Mouse (Mus musculus) hindbrain, postnatal 0 days (tissue): Measurements from ENCODE around the gene Atf7ip. TPM values are rescaled to one million over a fixed set of nuclear protein-coding genes. Genes with fewer than 3 reads are reported as not detected.
A peak's percentile ranks its signal among the peaks of the same experiment; 100 is the strongest.

Experiments
- ATAC-seq: fragments of 200-750 bp; cut with Nextera tagmentation; 2 replicates; pipeline ENCODE4 v1.8.0; 2017; ENCODE audit warnings: mild to moderate bottlenecking, moderate TSS enrichment, moderate library complexity
- DNase-seq: peaks from one replicate; pipeline ENCODE4 v3.0.0-alpha.2; 2015; ENCODE audit warnings: low spot score
- H3K27ac ChIP-seq: fragments of 300-500 bp; sonication (generic); 2 replicates; pipeline ENCODE4 v1.5.1; 2014; ENCODE audit warnings: mild to moderate bottlenecking
- H3K27me3 ChIP-seq: fragments of 300-500 bp; sonication (generic); 2 replicates; pipeline ENCODE4 v1.6.1; 2014; ENCODE audit warnings: low read length, mixed read lengths; ENCODE audit not compliant: insufficient read depth
- H3K36me3 ChIP-seq: fragments of 300-500 bp; sonication (generic); 2 replicates; pipeline ENCODE4 v1.6.1; 2014; ENCODE audit warnings: low read length, mixed read lengths; ENCODE audit not compliant: insufficient read depth
- H3K4me1 ChIP-seq: fragments of 300-500 bp; sonication (generic); 2 replicates; pipeline ENCODE4 v1.6.1; 2014; ENCODE audit warnings: antibody characterized with exemption, low read length, mixed read lengths; ENCODE audit not compliant: insufficient read depth
- H3K4me2 ChIP-seq: fragments of 300-500 bp; sonication (generic); 2 replicates; pipeline ENCODE4 v1.6.1; 2014; ENCODE audit warnings: low read depth, mild to moderate bottlenecking, low read length, moderate library complexity, mixed read lengths
- H3K4me3 ChIP-seq: fragments of 300-500 bp; sonication (generic); 2 replicates; pipeline ENCODE4 v1.5.1; 2014; ENCODE audit warnings: low read length
- H3K9ac ChIP-seq: fragments of 300-500 bp; sonication (generic); replicated peaks from 2 replicates; pipeline ENCODE4 v1.6.1; 2014; ENCODE audit warnings: mild to moderate bottlenecking, low read length, moderate library complexity, mixed read lengths
- H3K9me3 ChIP-seq: fragments of 300-500 bp; sonication (generic); 2 replicates; pipeline ENCODE4 v1.6.1; 2016; ENCODE audit warnings: low read length, mixed read lengths
- CTCF ChIP-seq: IDR thresholded peaks from 2 replicates; pipeline ENCODE4 v1.5.1; 2016; ENCODE audit warnings: antibody characterized with exemption, control low read depth, low read depth
- WGBS: fragments of 180-500 bp; shearing (Covaris S2); extraction: QIAGEN DNeasy Blood & Tissue Kit; methylation state at CpG from one replicate; pipeline ENCODE4 v1.1.7; 2014; 5-methylcytosine and 5-hydroxymethylcytosine counted together
- polyA plus RNA-seq: library from polyadenylated mRNA; unstranded; fragments of >200 nt; fragmentation: Nextera tagmentation; extraction: Ambion mirVana; gene quantifications from 2 replicates; pipeline ENCODE4 v1.2.1, GENCODE M21; 2015
- total RNA-seq: library from RNA; depleted of rRNA; stranded (reverse); fragments of >200 nt; gene quantifications from 2 replicates; pipeline ENCODE4 v1.2.3, GENCODE M21; 2014

Atf7ip gene
- total and polyA plus RNA-seq, 2 experiments from 2014 or later: 22.9 to 42.8 TPM

DNA sequence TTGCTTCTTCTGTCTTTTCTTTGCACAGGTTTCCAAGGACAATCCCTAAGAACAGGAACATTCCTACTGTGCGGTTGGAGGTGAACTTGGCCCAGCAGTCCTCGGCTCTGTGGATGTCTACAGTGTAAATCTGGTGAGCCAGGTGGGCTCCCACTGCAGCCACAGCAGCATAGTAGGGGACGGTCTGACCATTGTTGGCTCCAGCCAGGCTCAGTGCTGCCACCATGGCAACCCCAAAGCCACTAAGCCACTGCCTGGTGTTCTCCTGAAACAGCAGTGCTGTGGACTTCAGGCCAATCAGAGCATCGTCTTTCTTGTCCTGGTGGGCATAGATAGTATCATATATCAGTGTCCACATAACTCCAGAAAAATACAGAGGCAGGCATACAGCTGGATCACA, 19.8 kb upstream of the Atf7ip start:
- Histone ChIP-seq H3K36me3 (no peaks in the 10 kb centered on the region), H3K9ac (no peak overlapping the region), H3K27ac (no peak overlapping the region), H3K9me3 (no peaks in the 10 kb centered on the region), H3K4me1 (no peaks in the 10 kb centered on the region), H3K4me3 (no peak overlapping the region), H3K27me3 (no peaks in the 10 kb centered on the region), H3K4me2 (no peak overlapping the region)
- 54% methylated on average over 4 of the region's 4 CpGs for WGBS
- ATAC-seq (no peak), DNase-seq (no peak)
- no peak for TF ChIP-seq CTCF

DNA sequence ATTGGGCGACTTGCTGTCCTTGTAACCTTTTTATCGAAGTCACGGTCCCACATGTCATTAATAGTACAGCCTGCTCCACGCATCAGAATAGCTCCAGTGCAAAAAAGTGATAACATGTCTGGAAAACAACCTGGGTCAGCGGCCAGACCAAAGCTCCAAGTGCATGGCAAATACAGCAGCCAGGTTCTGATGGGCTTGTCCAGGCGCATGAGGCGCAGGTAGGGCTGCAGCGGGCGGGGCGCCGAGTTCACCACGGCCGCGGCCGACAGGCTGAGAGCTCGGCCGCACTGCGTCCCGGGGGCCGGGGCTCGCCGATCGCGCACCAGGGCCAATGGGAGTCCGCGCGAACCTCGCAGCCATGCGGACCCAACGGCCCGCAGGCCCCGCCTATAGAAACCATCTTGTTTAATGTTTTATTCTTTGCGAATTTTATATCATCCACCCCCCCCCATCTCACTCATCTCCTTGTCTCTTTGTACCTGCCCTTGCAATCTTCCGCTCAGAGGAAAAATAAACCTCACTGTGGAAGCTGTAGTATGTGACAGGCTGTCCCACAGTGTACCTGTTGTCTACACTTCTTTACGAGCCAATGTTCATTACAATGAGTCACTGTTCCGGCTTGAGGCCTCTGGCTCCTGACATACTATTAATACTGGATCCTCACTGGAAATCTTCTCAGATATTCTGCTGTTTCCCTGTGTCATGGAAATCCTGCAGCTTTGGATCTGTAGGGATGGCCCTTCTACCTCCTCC, 19.0 kb upstream of the Atf7ip start:
- 52% methylated on average over 36 of the region's 36 CpGs for WGBS
- no peak for TF ChIP-seq CTCF
- DNase-seq: no peak

DNA sequence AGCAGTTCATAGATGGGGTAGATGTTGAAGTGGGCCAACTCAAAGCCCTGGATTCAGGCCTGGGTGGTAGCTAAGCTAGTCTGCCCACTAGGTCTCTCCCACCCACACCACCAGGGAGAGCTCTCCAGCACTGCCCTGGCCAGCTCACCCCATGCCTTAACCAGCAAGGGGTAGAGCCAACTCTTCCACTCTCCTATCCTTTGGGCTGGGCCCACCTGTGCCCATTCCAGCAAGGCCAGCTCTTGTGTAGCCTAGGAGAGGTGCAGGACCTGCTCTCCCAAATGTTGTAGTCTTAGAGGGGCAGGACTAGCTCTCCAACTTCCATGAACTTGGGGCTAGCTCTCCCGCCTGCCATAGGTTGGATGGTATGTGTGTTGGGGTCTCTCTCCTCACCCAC, 18.4 kb upstream of the Atf7ip start:
- Histone ChIP-seq H3K4me1 (no peaks in the 10 kb centered on the region), H3K9ac (no peak overlapping the region), H3K9me3 (no peaks in the 10 kb centered on the region), H3K4me3 (no peak overlapping the region), H3K4me2 (no peak overlapping the region), H3K36me3 (no peaks in the 10 kb centered on the region), H3K27ac (no peak overlapping the region), H3K27me3 (no peaks in the 10 kb centered on the region)
- no peak for TF ChIP-seq CTCF
- WGBS: 96% methylated on average over 1 of the region's 1 CpGs
- ATAC-seq (no peak; the same call in 1 of the 2 replicates), DNase-seq (no peak)

More for the DNA sequence above, 19.0 kb upstream of the Atf7ip start:
- Histone ChIP-seq H3K9ac (0 out of 2 replicates have a peak overlapping the region, but pooled peaks have one; percentile 9), H3K9me3 (no peaks in the 10 kb centered on the region), H3K27me3 (no peaks in the 10 kb centered on the region), H3K4me3 (no peak overlapping the region), H3K4me2 (peak overlapping the region; percentile 26; the same call in 1 of the 2 replicates), H3K36me3 (no peaks in the 10 kb centered on the region), H3K27ac (no peak overlapping the region), H3K4me1 (no peaks in the 10 kb centered on the region)
- 0 out of 2 replicates have a peak, but pooled peaks have one; percentile 27 for ATAC-seq

DNA sequence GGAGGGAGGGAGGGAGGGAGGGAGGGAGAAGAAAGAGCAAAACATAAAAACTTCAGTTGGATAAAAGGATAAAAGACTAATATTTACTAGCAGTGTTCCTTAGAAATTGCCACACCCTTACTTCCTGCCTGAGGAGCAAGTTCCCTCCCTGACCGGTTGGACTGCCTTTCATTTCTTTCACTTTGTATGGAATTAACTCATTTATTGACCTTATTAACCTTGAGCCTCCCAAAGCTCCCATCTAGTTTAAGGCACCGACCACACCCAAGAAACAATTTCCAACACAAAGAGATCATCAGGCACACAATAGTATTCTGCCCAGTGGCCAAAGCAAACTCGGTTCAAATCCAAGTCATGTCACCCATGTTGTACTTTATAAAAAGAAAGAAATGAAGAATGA, 16.1 kb upstream of the Atf7ip start:
- H3K27ac ChIP-seq: no peak overlapping the region
- no peaks in the 10 kb centered on the region for H3K27me3 ChIP-seq
- DNase-seq (no peak), ATAC-seq (no peak)
- WGBS: 85% methylated on average over 3 of the region's 3 CpGs
- H3K4me3 ChIP-seq: no peak overlapping the region
- no peaks in the 10 kb centered on the region for H3K36me3 ChIP-seq
- no peaks in the 10 kb centered on the region for H3K9me3 ChIP-seq
- H3K4me1 ChIP-seq: no peaks in the 10 kb centered on the region
- H3K9ac ChIP-seq: no peak overlapping the region
- no peak for TF ChIP-seq CTCF
- no peak overlapping the region for H3K4me2 ChIP-seq

DNA sequence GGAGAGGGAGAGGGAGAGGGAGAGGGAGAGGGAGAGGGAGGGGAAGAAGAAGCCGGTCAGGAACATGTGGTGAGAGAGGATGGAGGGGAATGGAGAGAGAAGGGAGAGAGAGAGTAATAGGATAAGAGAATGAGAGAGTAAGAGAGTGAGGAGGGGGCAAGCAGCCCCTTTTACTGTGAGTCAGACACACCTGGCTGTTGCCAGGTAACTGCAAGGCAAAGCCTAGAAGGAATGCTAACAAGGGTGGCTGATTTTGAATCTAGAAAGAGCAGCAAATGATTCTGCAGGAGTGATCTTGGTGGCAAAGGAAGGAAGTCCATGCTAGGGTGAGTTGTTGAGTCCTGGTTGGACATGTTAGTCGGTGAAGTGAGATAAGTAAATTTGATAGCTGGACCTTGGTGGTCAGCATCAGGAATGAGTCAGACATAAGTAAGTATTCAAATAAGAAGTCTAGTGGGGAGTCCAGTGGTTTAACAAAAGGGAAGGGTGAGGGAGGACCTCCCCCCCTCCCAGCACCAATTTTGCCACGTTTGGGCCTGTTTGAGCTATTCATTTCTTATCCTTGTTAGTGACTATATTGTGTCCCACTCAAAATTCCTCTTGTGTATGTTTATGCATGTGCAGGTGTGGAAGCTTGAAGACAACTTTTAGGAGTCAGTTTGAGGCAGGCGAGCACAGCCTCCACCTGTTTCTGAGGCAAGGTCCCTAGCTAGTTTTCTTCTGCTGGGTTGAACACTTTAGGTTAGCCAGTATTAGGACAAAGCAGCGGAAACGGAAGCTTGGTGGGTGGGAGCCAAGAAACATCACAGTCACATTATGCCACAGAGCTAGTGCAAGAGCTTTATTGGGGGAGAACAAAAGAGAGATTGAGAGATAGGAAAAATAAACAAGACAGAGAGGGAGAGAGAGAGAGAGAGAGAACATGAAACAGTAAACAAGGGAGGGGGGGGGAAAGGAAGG, 15.2 kb upstream of the Atf7ip start:
- Histone ChIP-seq H3K9ac (no peak overlapping the region), H3K4me2 (no peak overlapping the region), H3K27ac (no peak overlapping the region), H3K27me3 (no peaks in the 10 kb centered on the region), H3K4me1 (no peaks in the 10 kb centered on the region), H3K4me3 (no peak overlapping the region), H3K36me3 (no peaks in the 10 kb centered on the region), H3K9me3 (no peaks in the 10 kb centered on the region)
- no peak for DNase-seq
- no peak for TF ChIP-seq CTCF
- ATAC-seq: no peak
- 61% methylated on average over 6 of the region's 6 CpGs for WGBS

DNA sequence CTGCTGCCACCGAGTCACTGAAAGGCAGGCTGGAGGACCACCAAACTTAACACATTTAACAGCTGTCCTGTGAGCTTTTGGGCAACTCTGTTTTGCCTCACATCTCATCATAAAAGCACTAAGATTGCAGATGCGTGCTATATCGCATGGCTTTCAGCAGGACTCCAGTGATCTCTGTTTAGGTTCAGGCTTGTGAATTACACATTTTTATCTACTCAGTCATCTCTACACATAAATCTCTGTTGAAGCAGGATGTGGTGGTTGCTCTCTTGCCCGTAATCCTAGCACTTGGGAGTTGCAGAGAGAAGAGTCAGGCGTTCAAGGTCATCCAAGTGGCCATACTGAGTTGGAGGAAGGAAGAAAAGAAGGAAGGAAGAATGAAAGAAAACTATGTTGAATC, 14.3 kb upstream of the Atf7ip start:
- Histone ChIP-seq H3K4me2 (no peak overlapping the region), H3K27me3 (no peaks in the 10 kb centered on the region), H3K27ac (no peak overlapping the region), H3K36me3 (no peaks in the 10 kb centered on the region), H3K4me3 (no peak overlapping the region), H3K9me3 (no peaks in the 10 kb centered on the region), H3K4me1 (no peaks in the 10 kb centered on the region), H3K9ac (no peak overlapping the region)
- WGBS: 89% methylated on average over 5 of the region's 5 CpGs
- TF ChIP-seq CTCF: no peak
- DNase-seq (no peak), ATAC-seq (no peak)
